Mouse (Mus musculus) layer of hippocampus, postnatal 36 days (tissue): ENCODE measurements at regions not wholly inside any gene's neighbourhood (a gene's known extent, or its start where the extent isn't known, plus 50 kb on each side); places are given as distances from the start of the nearest gene placed in this dataset.

ENCODE experiments used
- DNase-seq, 2 experiments: peaks; one replicate each; pipeline ENCODE4 v3.0.0; 2022

DNA sequence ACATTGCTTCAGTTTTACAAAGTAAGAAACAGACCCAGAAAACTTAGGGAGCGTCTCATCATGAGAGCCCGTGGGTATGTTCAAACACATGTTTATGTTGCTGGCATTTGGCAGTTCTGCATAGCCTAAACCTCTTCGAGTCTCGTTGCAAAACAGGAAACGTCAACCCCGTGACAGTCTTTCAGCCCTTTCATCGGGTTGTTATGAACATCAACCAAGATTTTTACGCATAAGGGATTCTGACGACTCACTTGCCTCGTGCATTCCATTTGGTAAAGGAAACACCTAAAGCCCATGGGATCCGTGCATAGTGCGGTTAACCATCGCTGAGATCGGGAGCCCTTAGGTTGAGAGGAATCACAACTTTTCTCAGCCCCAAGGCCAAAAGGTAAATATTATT, 115.7 kb downstream of the Gpam start:
- DNase-seq = no peak

DNA sequence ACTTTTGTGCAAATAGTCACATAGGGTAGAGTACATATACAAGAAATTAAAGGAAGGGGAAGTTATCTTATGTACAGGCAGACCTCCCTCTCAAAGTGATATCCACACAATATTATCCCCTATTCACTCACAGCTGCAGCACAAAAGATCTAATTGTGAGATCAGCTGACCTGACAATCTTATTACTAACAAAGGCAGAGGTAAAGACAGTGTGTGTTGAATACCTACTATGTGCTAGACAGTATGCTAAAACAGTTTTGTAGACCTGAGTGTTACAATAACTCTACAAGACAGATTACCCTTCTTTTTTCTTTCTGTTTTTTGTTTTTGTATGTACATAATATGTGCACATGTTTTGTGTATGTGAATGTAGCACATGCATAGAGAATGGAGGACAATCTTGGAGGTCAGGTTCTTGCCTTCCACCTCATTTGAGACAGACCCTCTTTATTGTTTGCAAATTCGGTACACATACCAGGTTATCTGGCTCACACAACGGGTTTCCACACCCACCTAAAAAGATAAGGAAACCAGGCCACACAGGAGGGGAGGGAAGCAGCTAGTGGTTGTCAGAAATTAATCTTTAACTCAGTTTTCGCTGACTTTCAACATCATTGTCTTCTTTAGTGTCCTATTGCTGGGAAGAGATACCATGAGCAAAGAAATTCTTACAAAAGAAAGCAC, 118.4 kb downstream of the Gpam start:
- DNase-seq = no peak

DNA sequence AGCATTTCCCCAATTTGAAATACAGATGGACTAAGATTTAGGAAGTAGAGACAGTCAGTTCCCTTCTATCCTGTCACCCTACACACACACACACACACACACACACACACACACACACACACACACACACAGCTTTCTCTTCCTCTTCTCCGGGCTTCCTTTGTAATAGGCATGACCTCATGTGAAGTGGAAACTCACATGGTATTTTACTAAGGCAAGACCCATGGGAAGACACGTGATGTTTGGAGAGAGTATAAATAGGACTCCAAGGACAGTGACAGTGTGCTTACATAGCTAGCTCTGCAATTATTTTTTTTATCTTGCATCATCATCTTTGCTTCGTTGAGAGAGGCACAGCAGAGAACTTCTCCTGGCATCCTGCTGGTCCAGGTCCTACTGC, 137.1 kb downstream of the Gpam start:
- DNase-seq = no peak

DNA sequence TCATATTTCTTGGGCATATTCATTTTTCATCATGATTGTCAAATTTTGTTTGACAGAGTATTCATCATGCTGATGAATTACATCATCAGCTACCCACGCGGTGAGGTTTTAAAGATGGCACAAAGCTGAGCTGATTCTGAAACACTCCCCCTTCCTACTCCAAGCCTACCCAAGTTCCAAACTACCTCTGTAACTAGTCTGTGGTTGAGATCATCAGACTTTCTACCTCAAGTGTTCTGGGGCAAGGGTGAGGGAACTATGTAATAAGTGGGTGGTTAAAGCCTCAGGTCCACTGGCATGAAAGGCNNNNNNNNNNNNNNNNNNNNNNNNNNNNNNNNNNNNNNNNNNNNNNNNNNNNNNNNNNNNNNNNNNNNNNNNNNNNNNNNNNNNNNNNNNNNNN, 142.5 kb downstream of the Gpam start:
- no peak for DNase-seq

DNA sequence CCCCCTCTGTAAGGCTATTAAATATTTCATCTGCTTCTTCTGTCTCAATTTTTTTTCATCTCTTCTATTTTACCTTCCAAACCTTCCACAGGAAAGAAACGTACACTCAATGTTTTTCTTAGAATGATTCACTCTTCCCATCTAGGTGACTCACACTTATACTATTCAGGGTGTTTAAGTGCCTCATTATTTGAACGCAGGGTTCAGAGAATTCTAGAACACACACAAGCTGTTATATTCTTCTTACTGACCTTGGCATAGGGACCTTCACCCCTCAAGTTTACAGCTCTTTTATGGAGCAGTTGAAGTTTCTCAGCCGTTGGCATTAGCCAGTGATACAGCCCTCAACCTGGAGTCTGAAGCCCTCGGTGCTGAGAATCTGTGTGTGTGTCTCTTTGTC, 144.2 kb downstream of the Gpam start:
- no peak for DNase-seq

DNA sequence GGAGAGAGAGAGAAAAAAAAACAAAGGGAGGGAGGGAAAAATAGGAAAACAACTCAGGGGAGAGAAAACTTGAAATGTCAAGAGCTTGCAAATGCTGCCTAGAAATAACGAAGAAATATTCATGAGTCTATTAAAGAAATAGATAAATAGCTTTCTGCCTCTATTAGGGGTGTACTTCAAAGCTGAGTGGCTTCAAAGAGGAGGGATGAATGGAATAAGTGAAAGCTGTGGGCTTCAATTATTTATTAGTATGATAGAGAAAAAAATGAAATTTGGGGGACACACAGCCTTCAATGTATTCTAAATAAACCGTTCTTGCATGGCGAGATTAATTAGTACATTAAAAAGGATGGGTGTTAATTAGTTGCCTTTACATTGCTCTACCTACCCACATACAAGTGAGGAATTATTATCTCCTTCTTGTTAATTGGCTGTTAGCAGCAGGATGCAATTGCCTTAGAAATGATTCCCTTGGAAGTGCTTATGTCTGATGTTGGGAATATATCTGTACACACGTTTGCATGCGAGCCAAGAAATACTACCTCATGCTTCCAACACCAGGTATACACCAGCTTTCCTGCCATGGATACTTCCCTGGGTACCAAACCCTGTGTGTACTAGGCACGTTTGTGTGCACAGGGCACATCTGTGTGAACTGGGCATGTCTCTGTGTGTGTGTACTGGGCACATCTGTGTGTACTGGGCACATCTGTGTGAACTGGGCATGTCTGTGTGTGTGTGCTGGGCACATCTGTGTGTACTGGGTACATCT, 155.4 kb downstream of the Gpam start:
- DNase-seq = no peak

DNA sequence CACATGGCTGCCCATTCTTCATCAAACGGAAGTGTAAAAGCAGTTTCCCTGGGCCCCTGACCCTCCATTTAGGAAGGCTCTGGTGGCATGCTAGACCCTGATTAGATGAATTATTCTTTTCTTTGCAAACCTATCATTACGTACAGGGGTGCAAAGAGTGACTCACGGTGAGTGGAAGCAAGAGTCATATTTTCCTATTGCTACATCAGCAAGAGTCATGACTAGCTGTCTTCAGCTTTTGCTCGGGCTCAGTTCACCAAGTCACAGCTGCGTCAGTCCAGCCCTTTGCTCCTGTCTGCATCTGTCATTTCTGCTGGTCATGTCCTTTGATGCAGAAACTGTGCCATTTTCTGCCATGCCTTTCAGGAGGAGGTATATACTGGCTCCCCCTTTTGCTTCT, 168.7 kb downstream of the Gpam start:
- DNase-seq = no peak

DNA sequence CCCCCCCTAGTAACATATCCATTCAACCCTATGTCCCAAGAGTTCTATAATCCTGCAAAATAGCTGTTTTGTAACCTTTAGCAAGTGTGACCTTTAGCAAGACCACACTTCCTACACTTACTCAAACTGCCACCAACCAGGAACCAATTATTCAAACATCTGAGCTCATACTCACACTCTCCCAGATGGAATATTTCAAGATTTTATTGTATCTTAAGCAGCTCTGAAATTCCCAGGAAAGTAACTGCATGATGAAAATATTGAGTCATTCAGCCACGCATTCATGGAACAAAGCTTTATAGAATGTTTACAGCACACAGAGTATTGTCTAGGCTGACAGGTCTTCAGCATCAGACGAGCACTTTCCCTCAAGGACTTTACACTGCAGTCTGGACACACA, 171.9 kb downstream of the Gpam start:
- DNase-seq = no peak

DNA sequence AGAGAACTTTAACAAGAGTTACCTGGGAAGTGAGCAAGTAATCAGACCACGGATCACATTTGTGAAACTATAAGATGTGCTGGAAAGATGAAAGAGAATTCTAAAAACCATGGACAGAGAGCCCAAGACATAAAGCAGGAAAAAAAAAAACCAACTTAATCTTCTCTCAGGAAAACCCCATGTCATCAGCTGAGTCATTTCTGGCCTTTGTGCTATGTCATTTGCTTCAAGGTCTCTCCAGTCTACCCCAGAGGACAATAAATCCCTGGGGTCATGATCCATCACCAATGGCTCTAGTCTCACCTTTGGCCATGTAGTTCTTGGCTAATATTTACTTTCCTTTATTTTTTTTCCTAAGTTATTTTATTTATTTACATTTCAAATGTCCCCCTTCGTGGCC, 174.5 kb downstream of the Gpam start:
- no peak for DNase-seq

DNA sequence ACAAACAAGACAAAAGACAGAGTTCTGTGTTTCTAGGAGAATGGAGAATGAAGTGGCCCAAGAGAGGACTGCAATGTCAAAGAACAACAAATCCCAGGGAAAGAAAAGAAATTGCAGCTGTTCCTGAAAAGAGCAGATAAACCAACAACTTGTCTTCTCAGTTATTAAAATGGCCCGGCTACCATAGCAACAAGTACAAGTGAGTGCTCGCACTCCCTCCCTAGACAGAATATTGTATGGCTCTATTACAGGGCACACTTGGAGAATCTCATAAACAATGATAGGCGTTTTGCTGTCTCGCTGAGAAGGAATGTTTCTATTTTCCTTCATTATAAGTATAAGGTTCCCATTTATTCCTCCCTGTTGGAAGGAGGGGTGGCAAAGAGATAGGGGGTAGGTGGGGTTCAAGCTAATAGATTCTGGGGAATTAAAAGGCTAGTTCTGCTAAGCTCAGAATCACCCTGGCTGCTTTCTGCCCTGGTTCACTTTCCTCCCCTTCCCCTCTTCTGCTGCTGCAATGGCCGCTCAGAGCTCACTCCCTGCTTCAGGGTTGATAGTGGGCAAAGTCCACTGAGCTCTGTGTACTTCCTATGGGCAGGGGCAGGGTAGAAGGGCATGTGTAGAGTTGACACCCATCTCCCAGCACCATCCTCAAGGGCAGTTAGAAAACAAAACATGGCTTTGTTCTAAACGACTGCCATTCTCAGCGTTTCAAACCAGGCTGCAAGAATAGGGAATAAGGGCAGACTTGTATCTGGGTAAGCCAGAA, 178.5 kb downstream of the Gpam start:
- no peak for DNase-seq

DNA sequence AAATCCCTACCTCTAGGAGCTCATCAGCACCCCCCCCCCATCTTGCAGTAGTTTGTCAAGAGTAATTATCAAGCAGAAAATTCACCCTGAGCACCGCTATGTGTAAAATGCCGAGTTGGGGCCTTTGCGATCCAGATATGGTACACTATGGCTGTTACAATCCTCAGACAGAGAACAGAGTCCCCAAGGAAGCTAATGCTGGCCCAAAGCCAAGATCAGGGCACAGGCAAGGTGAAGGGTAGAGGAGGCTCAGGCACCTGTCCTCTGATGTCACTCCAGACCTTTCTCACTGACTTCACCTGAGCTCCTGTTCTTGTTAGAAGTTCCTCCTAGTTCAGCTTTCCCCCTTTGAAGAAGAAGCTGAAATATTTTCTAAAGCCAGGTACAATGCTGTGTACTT, 179.5 kb downstream of the Gpam start:
- DNase-seq = no peak

DNA sequence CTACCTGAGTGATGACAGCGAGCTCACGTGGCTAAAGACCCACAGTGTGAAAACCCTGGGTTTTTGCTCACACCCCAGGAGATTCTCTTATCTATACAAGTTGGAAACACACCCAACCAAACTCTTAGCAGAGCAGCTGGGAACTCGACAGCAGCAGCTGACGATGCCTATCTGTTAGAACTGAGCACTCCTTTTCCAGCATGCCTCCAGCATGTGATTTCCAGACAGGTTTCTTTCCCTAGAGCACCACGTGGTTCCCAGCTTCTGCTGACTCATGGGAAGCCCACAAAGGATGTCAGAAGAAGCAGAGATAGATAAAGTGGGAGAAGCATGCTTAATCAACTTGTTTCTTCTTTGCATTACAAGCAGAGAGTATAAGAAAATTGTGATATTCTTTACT, 194.5 kb downstream of the Gpam start:
- no peak for DNase-seq

DNA sequence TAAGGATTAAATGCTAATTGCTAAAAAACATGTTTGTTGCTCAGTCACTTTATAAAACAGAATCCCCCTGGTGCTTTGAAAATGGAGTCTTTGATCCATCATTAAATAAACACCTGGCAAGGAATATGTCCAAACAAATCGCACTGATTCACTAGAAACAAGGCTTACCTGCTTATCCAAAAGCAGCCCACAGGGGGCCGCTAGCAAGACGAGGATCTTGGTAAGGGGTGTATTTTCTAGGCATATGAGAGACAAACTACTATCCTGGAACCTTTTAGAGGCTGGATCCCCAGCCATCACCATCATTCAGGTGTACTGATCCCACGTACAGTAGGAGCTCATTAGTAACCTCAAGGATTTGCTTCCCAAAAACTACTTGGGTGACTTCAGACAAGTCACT, 201.2 kb downstream of the Gpam start:
- no peak for DNase-seq

DNA sequence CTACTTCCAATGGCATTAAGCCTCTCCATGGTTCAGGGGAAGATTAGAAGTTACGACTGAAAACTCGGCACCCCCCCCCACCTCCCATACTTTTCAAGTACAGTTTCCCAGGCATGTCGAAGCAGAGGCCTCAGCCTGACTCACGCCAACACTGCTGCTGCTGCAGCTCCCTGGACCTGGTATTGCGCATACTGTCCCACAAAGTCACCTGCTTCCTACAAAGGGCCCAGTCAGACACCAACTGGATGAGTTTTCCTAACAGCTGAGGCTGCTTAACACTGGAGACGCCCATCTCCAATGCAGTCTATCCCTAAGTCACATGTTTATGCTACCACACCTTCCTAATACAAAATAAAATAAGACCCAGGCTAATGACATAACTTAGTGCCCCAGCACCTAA, 207.4 kb downstream of the Gpam start:
- no peak for DNase-seq

DNA sequence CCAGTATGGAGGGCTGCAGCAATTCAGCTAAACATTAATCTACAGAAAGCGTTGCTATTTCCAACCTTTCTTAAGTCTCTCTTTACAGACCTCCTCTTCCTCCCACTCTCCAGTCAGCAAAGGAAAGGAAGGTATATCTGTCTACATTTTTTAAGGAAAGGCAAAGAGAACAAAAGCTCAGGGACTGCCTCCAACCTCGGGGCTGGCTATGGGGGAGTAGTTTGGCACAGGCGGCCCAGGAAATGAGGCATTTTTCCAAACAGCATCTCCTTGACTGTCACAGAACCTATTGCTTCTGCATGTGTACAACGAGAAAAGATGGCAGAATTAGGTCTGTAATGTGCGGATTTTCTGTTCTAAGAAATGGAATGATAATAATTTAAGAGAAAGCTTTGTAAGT, 233.4 kb downstream of the Gpam start:
- DNase-seq = peak; percentile 6 to 9

DNA sequence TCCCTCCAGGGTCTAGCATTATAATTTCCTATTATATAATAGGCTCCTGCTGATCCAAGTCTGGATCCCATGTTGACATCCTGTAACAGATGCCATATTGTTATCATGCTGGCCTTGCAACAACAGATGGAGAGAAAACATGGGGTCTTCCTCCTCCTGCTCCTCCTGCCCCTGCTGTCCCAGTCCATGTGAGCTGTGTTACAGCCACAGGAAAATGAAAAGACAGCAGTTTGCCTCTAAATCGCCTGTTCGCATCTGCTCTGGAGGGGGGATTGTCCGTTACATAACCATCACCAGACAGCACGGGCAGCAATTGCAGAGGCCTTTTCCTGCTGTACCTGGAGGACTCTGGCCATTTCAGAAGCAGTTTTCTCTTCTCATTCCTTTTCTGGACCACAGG, 260.0 kb downstream of the Gpam start:
- peak in 1 of 2 experiments; percentile 1 for DNase-seq

DNA sequence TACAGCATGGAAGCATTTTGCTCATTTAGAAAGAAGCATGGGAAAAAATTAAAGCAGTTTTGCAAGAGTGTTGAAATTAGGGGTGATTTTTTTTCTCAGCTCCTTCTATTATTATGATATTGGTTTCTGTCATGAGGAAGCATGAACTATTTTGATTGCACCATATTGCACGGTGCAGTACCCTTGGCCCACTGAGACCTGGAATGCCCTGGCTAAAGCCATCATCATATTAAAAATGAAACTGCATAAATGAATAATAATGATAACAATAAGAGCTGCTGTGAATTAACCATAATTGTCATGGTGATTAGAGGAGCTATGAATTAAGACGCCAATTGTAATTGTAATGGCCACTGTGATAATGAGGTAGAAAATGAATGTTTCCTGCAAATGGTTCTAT, 271.8 kb downstream of the Gpam start:
- DNase-seq = no peak

DNA sequence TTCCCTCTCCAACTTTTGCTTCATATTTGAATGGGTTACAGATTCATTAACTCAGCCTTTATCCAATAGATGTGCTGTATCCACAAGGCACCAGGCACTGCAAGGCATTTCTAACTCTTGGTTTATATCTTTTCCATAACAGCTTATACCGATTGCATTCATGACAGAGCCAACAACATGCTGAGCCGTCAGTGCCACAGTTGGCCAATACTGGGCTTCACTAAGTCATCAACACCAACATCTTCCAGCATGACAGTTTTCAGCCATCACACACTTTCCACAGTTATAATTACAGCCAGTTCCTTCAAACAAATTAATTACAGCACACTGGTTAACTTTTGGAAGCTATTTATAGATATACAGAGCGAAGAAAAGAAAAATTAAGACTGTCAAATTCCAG, 288.8 kb downstream of the Gpam start:
- no peak for DNase-seq

DNA sequence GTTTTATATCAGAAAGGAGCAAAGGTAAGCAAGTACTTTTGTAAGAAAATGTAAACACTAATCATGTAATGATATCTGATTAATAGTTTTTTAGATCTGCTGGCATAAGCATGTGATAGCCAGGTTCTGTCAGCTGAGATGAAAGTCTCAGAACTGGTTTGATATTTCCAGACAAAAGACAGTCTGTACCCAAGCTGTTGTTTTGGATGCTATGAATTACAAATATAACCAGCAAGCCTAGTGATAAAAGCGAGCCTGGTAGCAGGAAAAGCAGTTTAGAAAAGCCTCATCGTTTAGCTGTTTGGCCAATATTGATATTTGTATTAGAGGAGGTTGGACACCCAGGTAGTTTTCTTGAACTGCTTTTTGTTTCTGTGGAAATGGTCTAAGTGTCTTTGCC, 290.6 kb downstream of the Gpam start:
- DNase-seq = no peak

DNA sequence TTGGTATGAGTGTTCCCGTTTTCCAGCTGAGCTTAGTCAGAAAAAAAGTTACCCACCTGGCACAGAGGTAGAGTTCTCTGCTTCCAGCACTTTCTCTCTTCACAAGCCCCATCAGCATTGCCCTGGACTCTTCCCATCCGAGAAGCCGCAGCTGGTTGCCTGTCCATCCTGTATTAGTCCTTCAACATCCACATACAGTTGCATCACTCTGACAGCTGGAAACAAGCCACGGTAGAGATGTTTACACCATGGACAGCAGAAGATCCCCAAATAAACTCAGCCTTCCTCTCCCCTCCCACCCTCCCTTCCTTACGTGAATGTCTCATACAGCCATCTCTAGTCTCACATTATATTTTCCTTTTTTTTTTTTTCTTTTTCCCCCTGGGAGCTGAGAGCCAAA, 304.9 kb downstream of the Gpam start:
- no peak for DNase-seq

DNA sequence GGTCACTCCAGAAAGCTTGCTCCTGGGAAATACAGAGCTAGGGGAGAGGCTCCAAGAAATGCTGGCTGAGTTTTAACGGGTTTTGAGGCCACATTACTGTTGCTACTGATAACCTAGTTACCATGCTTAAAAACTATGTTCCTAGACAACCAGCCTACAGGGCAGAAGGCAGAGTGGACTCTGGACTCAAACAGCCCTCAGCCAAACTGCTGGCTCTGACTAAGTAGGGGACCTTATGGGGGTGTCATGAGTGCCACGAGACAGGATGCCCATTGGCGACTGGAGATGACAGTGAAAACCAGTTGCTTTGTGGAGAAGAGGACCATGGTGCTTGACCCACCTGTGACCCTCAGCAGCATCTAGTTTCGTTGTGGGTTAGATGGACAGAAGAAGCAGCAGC, 306.5 kb downstream of the Gpam start:
- DNase-seq = no peak

DNA sequence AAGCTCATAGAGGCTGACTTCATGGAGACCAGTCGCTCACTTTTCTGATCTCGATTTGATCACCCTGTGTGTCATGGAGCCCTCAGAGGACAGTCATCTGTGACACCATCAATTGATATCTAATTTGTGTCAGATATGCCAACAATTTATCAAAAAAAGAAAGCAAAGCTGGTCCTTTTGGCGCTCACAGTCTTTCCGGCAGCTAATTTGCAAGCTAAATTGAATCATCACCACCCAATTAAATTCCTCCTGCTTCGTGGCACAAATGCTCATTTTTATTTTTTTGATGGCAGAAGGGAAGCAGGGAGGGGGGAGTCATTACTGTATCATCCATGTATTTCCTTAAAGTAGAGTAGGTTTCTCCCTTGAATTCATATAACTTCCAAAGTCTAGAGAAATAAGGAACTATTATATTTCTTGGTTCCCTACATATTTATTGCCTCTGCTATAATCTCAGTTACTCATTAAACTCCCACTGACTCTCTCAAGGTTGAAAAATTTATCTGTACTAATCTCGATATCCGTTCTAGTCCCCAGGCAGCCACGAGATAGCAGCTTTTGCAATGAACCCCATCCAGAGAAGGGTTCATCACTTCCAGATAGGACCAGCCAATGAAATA, 325.8 kb downstream of the Gpam start:
- DNase-seq = peak; percentile 4 to 10

DNA sequence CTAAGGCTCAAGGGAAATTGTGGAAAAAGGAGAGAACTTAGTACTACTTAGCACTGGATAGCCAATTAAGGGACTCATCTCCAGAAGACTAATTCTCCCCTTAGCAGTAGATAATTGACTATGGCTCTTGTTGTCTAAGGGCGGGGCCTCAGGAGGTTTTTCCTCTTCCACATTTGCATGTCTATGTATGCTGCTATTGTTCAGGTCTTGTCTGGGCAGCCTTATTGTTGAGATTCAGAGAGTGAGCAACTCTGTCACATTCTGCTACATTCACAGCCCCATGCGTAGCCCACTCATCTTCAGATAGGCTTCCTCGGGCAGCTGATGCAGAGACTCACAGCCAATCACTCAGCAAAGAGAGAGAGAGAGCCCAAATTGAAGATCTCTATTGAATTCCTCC, 339.9 kb downstream of the Gpam start:
- DNase-seq = no peak
